Comparison of ENCODE assay signal across 8 mouse cellular contexts in the genomic region with DNA sequence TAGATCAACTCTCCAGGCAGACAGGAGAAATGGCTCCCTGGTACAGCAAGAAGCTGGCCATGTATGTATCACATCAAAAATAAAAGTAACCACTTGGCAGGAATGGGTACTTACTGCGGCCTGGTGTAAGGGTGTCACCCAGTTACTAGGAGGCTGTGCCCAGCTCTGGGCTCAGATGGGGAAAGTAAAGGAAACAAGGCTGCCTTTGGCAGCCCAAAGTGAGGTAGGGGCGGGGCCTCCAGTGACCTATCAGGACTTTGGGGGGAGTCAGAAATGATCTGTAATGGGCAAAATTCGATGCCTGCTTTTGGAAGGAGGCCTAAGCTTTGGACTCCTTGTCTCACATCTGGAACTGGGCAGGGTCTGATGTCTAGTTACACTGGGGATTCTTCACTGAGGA. TPM values are rescaled to one million over a fixed set of nuclear protein-coding genes. Genes with fewer than 3 reads are reported as not detected.
A peak's percentile ranks its signal among the peaks of the same experiment; 100 is the strongest.
DNase-seq lines count a peak whose midpoint lies in the region; ATAC-seq and TF ChIP-seq lines count a peak whose summit lies in the region.

No protein-coding gene starts in this region.

- H3K4me2 ChIP-seq in forebrain, embryonic 16.5 days (ENCODE audit: low read length), result peak overlapping the region; percentile 77
- peak overlapping the region; percentile 87 for H3K4me2 ChIP-seq in liver, embryonic 14.5 days (ENCODE audit: low read depth)

- 0 out of 2 replicates have a peak overlapping the region, but pooled peaks have one; percentile 23 for H3K4me3 ChIP-seq in E14TG2a.4 (replicated peaks; ENCODE audit: low read length)
- H3K4me3 ChIP-seq in forebrain, embryonic 16.5 days (replicated peaks; ENCODE audit: low read length), result no peak overlapping the region; the same call in 1 of the 2 replicates
- no peak overlapping the region for H3K4me3 ChIP-seq in liver, embryonic 14.5 days (ENCODE audit: insufficient read depth in 1 of 2, low read depth in 2 of 2, low read length in 2 of 2)

- no peaks in the 10 kb centered on the region for H3K9me3 ChIP-seq in E14TG2a.4 (ENCODE audit: low read length)
- no peaks in the 10 kb centered on the region for H3K9me3 ChIP-seq in forebrain, embryonic 16.5 days (ENCODE audit: control insufficient read depth, low read length)
- no peaks in the 10 kb centered on the region for H3K9me3 ChIP-seq in liver, embryonic 14.5 days (ENCODE audit: control insufficient read depth, low read length)

- no peak overlapping the region for H3K27ac ChIP-seq in forebrain, embryonic 16.5 days (ENCODE audit: low read length)
- no peak overlapping the region for H3K27ac ChIP-seq in liver, embryonic 14.5 days

- H3K9ac ChIP-seq in forebrain, embryonic 16.5 days (replicated peaks; ENCODE audit: low read depth, low read length), result 0 out of 2 replicates have a peak overlapping the region, but pooled peaks have one; percentile 24
- H3K9ac ChIP-seq in liver, embryonic 14.5 days (replicated peaks), result no peak overlapping the region

- no peak for ATAC-seq in forebrain, embryonic 16.5 days
- no peak for ATAC-seq in liver, embryonic 14.5 days (ENCODE audit: insufficient read depth)

- no peak for TF ChIP-seq EP300 in liver, embryonic 14.5 days (IDR thresholded peaks at IDR 0.05; ENCODE audit: low read depth)

- peaks cover 39% of the 10 kb centered on the region for H3K36me3 ChIP-seq in E14TG2a.4 (ENCODE audit: insufficient read depth, low read length)
- H3K36me3 ChIP-seq in forebrain, embryonic 16.5 days (ENCODE audit: control insufficient read depth, insufficient read depth), result no peaks in the 10 kb centered on the region
- no peaks in the 10 kb centered on the region for H3K36me3 ChIP-seq in liver, embryonic 14.5 days (replicated peaks; ENCODE audit: control insufficient read depth, insufficient read depth, low read depth)

- peak; percentile 96 for DNase-seq in heart, adult 11 months
- DNase-seq in heart, adult 8-10 months (ENCODE audit: low spot score), result no peak
- no peak for DNase-seq in liver, embryonic 14.5 days (ENCODE audit: low read depth in 3 of 3, low spot score in 3 of 3)
- no peak for DNase-seq in B cell, adult 2 months
- DNase-seq in urinary bladder, adult 18-20 months (ENCODE audit: low spot score in 2 of 2), result no peak
- DNase-seq in gastrocnemius, postnatal 10 days, result no peak

- no peak for TF ChIP-seq CTCF in E14TG2a.4 (conservative IDR thresholded peaks at IDR 0.05; ENCODE audit: low read length)
- no peak for TF ChIP-seq CTCF in liver, embryonic 14.5 days (IDR thresholded peaks at IDR 0.05; ENCODE audit: low read depth)

- no peaks in the 10 kb centered on the region for H3K27me3 ChIP-seq in E14TG2a.4 (ENCODE audit: insufficient read depth, low read length)
- no peaks in the 10 kb centered on the region for H3K27me3 ChIP-seq in forebrain, embryonic 16.5 days (replicated peaks; ENCODE audit: control insufficient read depth, insufficient read depth, low read length)
- H3K27me3 ChIP-seq in liver, embryonic 14.5 days (ENCODE audit: control insufficient read depth, insufficient read depth, low read length), result no peaks in the 10 kb centered on the region

- H3K4me1 ChIP-seq in E14TG2a.4 (replicated peaks; ENCODE audit: low read depth, low read length), result peaks cover 84% of the 10 kb centered on the region
- H3K4me1 ChIP-seq in forebrain, embryonic 16.5 days (replicated peaks; ENCODE audit: control insufficient read depth, insufficient read depth, low read length), result peaks cover 65% of the 10 kb centered on the region
- peaks cover 18 to 30% of the 10 kb centered on the region in 2 experiments for H3K4me1 ChIP-seq in liver, embryonic 14.5 days (replicated peaks; ENCODE audit: control insufficient read depth in 2 of 2, insufficient read depth in 2 of 2, low read length in 1 of 2)

- WGBS in forebrain, embryonic 16.5 days, result 62% methylated on average over 3 of the region's 3 CpGs
- WGBS in liver, embryonic 14.5 days (ENCODE audit: insufficient replicate concordance), result 56% methylated on average over 3 of the region's 3 CpGs

RNA-seq across cellular contexts. Expression of gene Ctdsp2, which starts 3.2 kb away (rescaled TPM):
- total RNA-seq in heart, adult 8-10 months (2022), result 100 to 1,000 TPM in 2 of 4 experiments, 10 to 100 TPM in 2; 84.6 to 110 (median 95.0) TPM
- polyA plus RNA-seq in forebrain, embryonic 16.5 days (2015; fragmentation: Nextera tagmentation; extraction: Ambion mirVana), result 22.9 and 27.6 TPM in 2 replicates
- polyA plus RNA-seq in liver, embryonic 14.5 days (2012; rRNA removed), result 18.8 and 19.4 TPM in 2 replicates
- polyA plus RNA-seq in liver, embryonic 14.5 days (2014; fragmentation: Nextera tagmentation; extraction: Ambion mirVana), result 13.3 and 15.8 TPM in 2 replicates
- 100 to 1,000 TPM; 135 to 155 TPM for total RNA-seq in gastrocnemius, postnatal 10 days (2021)

RNA-seq across cellular contexts. Expression of gene Avil, which starts 18.8 kb away (rescaled TPM):
- total RNA-seq in heart, adult 8-10 months (2022), result under 1 TPM; 0.32 to 0.87 (median 0.42) TPM
- 0.15 and 0.40 TPM in 2 replicates for polyA plus RNA-seq in forebrain, embryonic 16.5 days (2015; fragmentation: Nextera tagmentation; extraction: Ambion mirVana)
- 0.02 and 0.12 TPM in 2 replicates for polyA plus RNA-seq in liver, embryonic 14.5 days (2012; rRNA removed)
- 0.03 TPM in 1 of 2 replicates, not detected in the other for polyA plus RNA-seq in liver, embryonic 14.5 days (2014; fragmentation: Nextera tagmentation; extraction: Ambion mirVana)
- under 1 TPM; 0.33 to 0.95 TPM for total RNA-seq in gastrocnemius, postnatal 10 days (2021)

RNA-seq across cellular contexts. Expression of gene Tsfm, which starts 48.9 kb away (rescaled TPM):
- 10 to 100 TPM; 50.9 to 67.0 (median 55.9) TPM for total RNA-seq in heart, adult 8-10 months (2022)
- 60.8 and 66.0 TPM in 2 replicates for polyA plus RNA-seq in forebrain, embryonic 16.5 days (2015; fragmentation: Nextera tagmentation; extraction: Ambion mirVana)
- 22.8 and 26.7 TPM in 2 replicates for polyA plus RNA-seq in liver, embryonic 14.5 days (2012; rRNA removed)
- 40.7 and 49.2 TPM in 2 replicates for polyA plus RNA-seq in liver, embryonic 14.5 days (2014; fragmentation: Nextera tagmentation; extraction: Ambion mirVana)
- total RNA-seq in gastrocnemius, postnatal 10 days (2021), result 10 to 100 TPM; 23.5 to 29.5 TPM

RNA-seq across cellular contexts. Expression of gene Mettl1, which starts 59.5 kb away (rescaled TPM):
- 1 to 10 TPM; 7.5 to 9.6 (median 9.2) TPM for total RNA-seq in heart, adult 8-10 months (2022)
- 20.1 and 23.0 TPM in 2 replicates for polyA plus RNA-seq in forebrain, embryonic 16.5 days (2015; fragmentation: Nextera tagmentation; extraction: Ambion mirVana)
- polyA plus RNA-seq in liver, embryonic 14.5 days (2012; rRNA removed), result 10.6 and 12.5 TPM in 2 replicates
- 18.1 and 19.3 TPM in 2 replicates for polyA plus RNA-seq in liver, embryonic 14.5 days (2014; fragmentation: Nextera tagmentation; extraction: Ambion mirVana)
- total RNA-seq in gastrocnemius, postnatal 10 days (2021), result 10 to 100 TPM; 14.7 to 18.9 TPM

RNA-seq across cellular contexts. Expression of gene Eef1akmt3, which starts 59.6 kb away (rescaled TPM):
- not detected for total RNA-seq in heart, adult 8-10 months (2022)
- 0.11 and 0.18 TPM in 2 replicates for polyA plus RNA-seq in forebrain, embryonic 16.5 days (2015; fragmentation: Nextera tagmentation; extraction: Ambion mirVana)
- 0.08 and 0.09 TPM in 2 replicates for polyA plus RNA-seq in liver, embryonic 14.5 days (2012; rRNA removed)
- polyA plus RNA-seq in liver, embryonic 14.5 days (2014; fragmentation: Nextera tagmentation; extraction: Ambion mirVana), result 0.04 TPM in 1 of 2 replicates, not detected in the other
- under 1 TPM; 0.21 to 0.84 TPM for total RNA-seq in gastrocnemius, postnatal 10 days (2021)
